Mouse (Mus musculus): ENCODE results near the gene Mtmr2. TPM values are rescaled to one million over a fixed set of nuclear protein-coding genes. Genes with fewer than 3 reads are reported as not detected.

The Mtmr2 gene
- polyA plus RNA-seq, 1 experiment from 2014 or later, result 73.8 TPM

- no peak overlapping the region for H3K9ac ChIP-seq
- 94% methylated on average over 9 of the region's 9 CpGs for WGBS
- H3K4me2 ChIP-seq (replicated peaks), result no peak overlapping the region
- no peak overlapping the region for H3K27ac ChIP-seq
- H3K36me3 ChIP-seq, result peaks cover 32% of the 10 kb centered on the region
- no peak for ATAC-seq
- no peaks in the 10 kb centered on the region for H3K27me3 ChIP-seq (replicated peaks)
- no peak overlapping the region for H3K4me3 ChIP-seq (replicated peaks)
- H3K4me1 ChIP-seq (replicated peaks), result no peaks in the 10 kb centered on the region
- no peaks in the 10 kb centered on the region for H3K9me3 ChIP-seq
These were observed 70.2 kb downstream of the Mtmr2 start for GRCm38 (mm10) chr9:13818369-13818768.

GRCm38 (mm10) chr9:13820774-13821173 is 72.6 kb downstream of the Mtmr2 start:
- WGBS, result 92% methylated on average over 3 of the region's 3 CpGs
- H3K9me3 ChIP-seq, result no peaks in the 10 kb centered on the region

GRCm38 (mm10) chr9:13825896-13826295 is 77.7 kb downstream of the Mtmr2 start:
- peak overlapping the region; percentile 99 for H3K27ac ChIP-seq
- H3K36me3 ChIP-seq, result peaks cover 4% of the 10 kb centered on the region; the same call in 1 of the 2 replicates
- peak overlapping the region; percentile 90 for H3K9ac ChIP-seq
- no peaks in the 10 kb centered on the region for H3K27me3 ChIP-seq (replicated peaks)
- peaks cover 14% of the 10 kb centered on the region for H3K4me1 ChIP-seq (replicated peaks)
- WGBS, result 5% methylated on average over 8 of the region's 8 CpGs
- peak overlapping the region; percentile 86 for H3K4me3 ChIP-seq (replicated peaks)
- H3K4me2 ChIP-seq (replicated peaks), result peak overlapping the region; percentile 75
- H3K9me3 ChIP-seq, result no peaks in the 10 kb centered on the region
- no peak for ATAC-seq

More at GRCm38 (mm10) chr9:13820774-13821173, 72.6 kb downstream of the Mtmr2 start:
- H3K27ac ChIP-seq, result no peak overlapping the region
- peaks cover 23% of the 10 kb centered on the region for H3K36me3 ChIP-seq
- H3K27me3 ChIP-seq (replicated peaks), result no peaks in the 10 kb centered on the region
- H3K4me2 ChIP-seq (replicated peaks), result no peak overlapping the region
- H3K4me1 ChIP-seq (replicated peaks), result peaks cover 11% of the 10 kb centered on the region
- no peak for ATAC-seq
- H3K4me3 ChIP-seq (replicated peaks), result no peak overlapping the region
- no peak overlapping the region for H3K9ac ChIP-seq

GRCm38 (mm10) chr9:13826391-13826805 is 78.2 kb downstream of the Mtmr2 start:
- Histone ChIP-seq H3K27ac (peak overlapping the region; percentile 99), H3K9me3 (no peaks in the 10 kb centered on the region), H3K4me3 (replicated peaks) (peak overlapping the region; percentile 86), H3K9ac (peak overlapping the region; percentile 90), H3K4me2 (replicated peaks) (peak overlapping the region; percentile 75), H3K36me3 (peaks cover 9% of the 10 kb centered on the region), H3K4me1 (replicated peaks) (peaks cover 14% of the 10 kb centered on the region), H3K27me3 (replicated peaks) (no peaks in the 10 kb centered on the region)
- peak; percentile 29 for ATAC-seq
- under 1% methylated on average over 31 of the region's 31 CpGs for WGBS

- Histone ChIP-seq H3K4me2 (replicated peaks) (peak within 1 kb of the TSS; percentile 75), H3K9me3 (no peaks in the 10 kb centered on the region), H3K27me3 (replicated peaks) (no peaks in the 10 kb centered on the region), H3K4me1 (replicated peaks) (peaks cover 14% of the 10 kb centered on the region), H3K36me3 (peaks cover 13% of the 10 kb centered on the region), H3K27ac (peak within 1 kb of the TSS; percentile 99), H3K9ac (peak within 1 kb of the TSS; percentile 97), H3K4me3 (replicated peaks) (peak within 1 kb of the TSS; percentile 86)
- WGBS, result under 1% methylated on average over 44 of the region's 44 CpGs
- ATAC-seq, result peak; percentile 95
These were observed 78.7 kb downstream of the Mtmr2 start, which contains the start of gene Cep57 for GRCm38 (mm10) chr9:13826832-13827405. TSS of gene Cep57 (minus strand) at chr9:13827107.

- Histone ChIP-seq H3K27me3 (replicated peaks) (no peaks in the 10 kb centered on the region), H3K4me1 (replicated peaks) (peaks cover 14% of the 10 kb centered on the region), H3K9me3 (no peaks in the 10 kb centered on the region), H3K27ac (peak within 1 kb of the TSS; percentile 99), H3K4me3 (replicated peaks) (peak within 1 kb of the TSS; percentile 86), H3K36me3 (peaks cover 12% of the 10 kb centered on the region), H3K9ac (peak within 1 kb of the TSS; percentile 97), H3K4me2 (replicated peaks) (peak within 1 kb of the TSS; percentile 75)
- ATAC-seq, result peak; percentile 95
- WGBS, result under 1% methylated on average over 67 of the region's 67 CpGs
These were observed 79.3 kb downstream of the Mtmr2 start, which contains the start of gene Fam76b for GRCm38 (mm10) chr9:13827406-13828086. TSS of gene Fam76b (plus strand) at chr9:13827716.

- Histone ChIP-seq H3K36me3 (peaks cover 13% of the 10 kb centered on the region), H3K4me3 (replicated peaks) (peak overlapping the region; percentile 86), H3K9ac (peak overlapping the region; percentile 97), H3K4me1 (replicated peaks) (peaks cover 14% of the 10 kb centered on the region), H3K4me2 (replicated peaks) (peak overlapping the region; percentile 75), H3K9me3 (no peaks in the 10 kb centered on the region), H3K27ac (peak overlapping the region; percentile 96), H3K27me3 (replicated peaks) (no peaks in the 10 kb centered on the region)
- WGBS, result under 1% methylated on average over 23 of the region's 23 CpGs
- peak; percentile 31 for ATAC-seq
These were observed 79.9 kb downstream of the Mtmr2 start for GRCm38 (mm10) chr9:13828087-13828441.

GRCm38 (mm10) chr9:13835256-13835655 is 87.0 kb downstream of the Mtmr2 start:
- H3K4me2 ChIP-seq (replicated peaks), result no peak overlapping the region
- H3K27ac ChIP-seq, result no peak overlapping the region
- peaks cover 39% of the 10 kb centered on the region for H3K36me3 ChIP-seq
- H3K9ac ChIP-seq, result no peak overlapping the region
- WGBS, result 85% methylated on average over 3 of the region's 3 CpGs
- no peaks in the 10 kb centered on the region for H3K9me3 ChIP-seq
- no peaks in the 10 kb centered on the region for H3K27me3 ChIP-seq (replicated peaks)
- no peak overlapping the region for H3K4me3 ChIP-seq (replicated peaks)
- H3K4me1 ChIP-seq (replicated peaks), result no peaks in the 10 kb centered on the region
- ATAC-seq, result no peak

GRCm38 (mm10) chr9:13836726-13837125 is 88.5 kb downstream of the Mtmr2 start:
- peaks cover 34% of the 10 kb centered on the region for H3K36me3 ChIP-seq
- ATAC-seq, result no peak
- no peaks in the 10 kb centered on the region for H3K27me3 ChIP-seq (replicated peaks)
- no peaks in the 10 kb centered on the region for H3K4me1 ChIP-seq (replicated peaks)
- H3K9ac ChIP-seq, result no peak overlapping the region
- no peak overlapping the region for H3K4me3 ChIP-seq (replicated peaks)
- H3K4me2 ChIP-seq (replicated peaks), result no peak overlapping the region
- H3K9me3 ChIP-seq, result no peaks in the 10 kb centered on the region
- H3K27ac ChIP-seq, result no peak overlapping the region
- 63% methylated on average over 2 of the region's 2 CpGs for WGBS

GRCm38 (mm10) chr9:13847591-13847990 is 99.4 kb downstream of the Mtmr2 start:
- Histone ChIP-seq H3K4me3 (replicated peaks) (no peak overlapping the region), H3K27ac (no peak overlapping the region)
- 85% methylated on average over 3 of the region's 3 CpGs for WGBS

GRCm38 (mm10) chr9:13848481-13849480 is 100.6 kb downstream of the Mtmr2 start:
- whole genome bisulfite sequencing, result 70% methylated on average over 10 of the region's 10 CpGs
- H3K9me3 ChIP-seq, result no peaks in the 10 kb centered on the region
- peaks cover 4% of the 10 kb centered on the region; the same call in 1 of the 2 replicates for H3K36me3 ChIP-seq
- H3K4me2 ChIP-seq (replicated peaks), result no peak overlapping the region
- no peaks in the 10 kb centered on the region for H3K27me3 ChIP-seq (replicated peaks)
- H3K9ac ChIP-seq, result no peak overlapping the region
- H3K4me3 ChIP-seq (replicated peaks), result no peak overlapping the region
- H3K4me1 ChIP-seq (replicated peaks), result no peaks in the 10 kb centered on the region
- no peak overlapping the region for H3K27ac ChIP-seq
- peak; percentile 76 for ATAC-seq

More at GRCm38 (mm10) chr9:13847591-13847990, 99.4 kb downstream of the Mtmr2 start:
- Histone ChIP-seq H3K4me1 (replicated peaks) (no peaks in the 10 kb centered on the region), H3K4me2 (replicated peaks) (no peak overlapping the region), H3K36me3 (peaks cover 8% of the 10 kb centered on the region; the same call in 1 of the 2 replicates), H3K9me3 (no peaks in the 10 kb centered on the region), H3K27me3 (replicated peaks) (no peaks in the 10 kb centered on the region), H3K9ac (no peak overlapping the region)
- no peak for ATAC-seq

GRCm38 (mm10) chr9:13853876-13854275 is 105.7 kb downstream of the Mtmr2 start:
- no peak overlapping the region for H3K4me3 ChIP-seq (replicated peaks)
- H3K4me2 ChIP-seq (replicated peaks), result no peak overlapping the region
- no peak overlapping the region for H3K9ac ChIP-seq
- H3K4me1 ChIP-seq (replicated peaks), result no peaks in the 10 kb centered on the region
- no peaks in the 10 kb centered on the region for H3K27me3 ChIP-seq (replicated peaks)
- 47% methylated on average over 3 of the region's 3 CpGs for WGBS
- H3K36me3 ChIP-seq, result no peaks in the 10 kb centered on the region
- H3K27ac ChIP-seq, result no peak overlapping the region
- no peak for ATAC-seq
- no peaks in the 10 kb centered on the region for H3K9me3 ChIP-seq
